Mouse (Mus musculus) cerebellum, adult 2 months (tissue): Measurements from ENCODE around the gene Erbin. TPM values are rescaled to one million over a fixed set of nuclear protein-coding genes. Genes with fewer than 3 reads are reported as not detected.

Experiments
- DNase-seq, 2 experiments: peaks; one replicate each; pipeline ENCODE4 v3.0.0; 2021
- H3K27ac ChIP-seq: fragments of 200-500 bp; 2 replicates; pipeline ENCODE4 v1.5.1; 2012; ENCODE audit warnings: low read length, control low read depth, inconsistent platforms; ENCODE audit not compliant: insufficient read depth
- H3K27me3 ChIP-seq: fragments of 200-500 bp; 2 replicates; pipeline ENCODE4 v1.6.1; 2012; ENCODE audit warnings: inconsistent platforms, mild to moderate bottlenecking, low read length, moderate library complexity; ENCODE audit not compliant: control insufficient read depth, insufficient read depth
- H3K4me1 ChIP-seq: fragments of 200-500 bp; 2 replicates; pipeline ENCODE4 v1.6.1; 2011; ENCODE audit warnings: low read length; ENCODE audit not compliant: control insufficient read depth, insufficient read depth
- H3K4me3 ChIP-seq: fragments of 200-500 bp; replicated peaks from 2 replicates; pipeline ENCODE3; 2011; ENCODE audit warnings: mild to moderate bottlenecking, low read depth, low read length, control low read depth; ENCODE audit not compliant: insufficient read depth
- CTCF ChIP-seq: fragments of 200-500 bp; IDR thresholded peaks from 2 replicates; pipeline ENCODE4 v1.5.1; 2011; ENCODE audit warnings: low read depth, mild to moderate bottlenecking, control low read depth, low read length, moderate library complexity, borderline replicate concordance; ENCODE audit not compliant: insufficient read depth
- POLR2A ChIP-seq: fragments of 200-500 bp; IDR thresholded peaks from 2 replicates; pipeline ENCODE4 v1.6.1; 2011; ENCODE audit warnings: low read length, control low read depth, borderline replicate concordance; ENCODE audit not compliant: insufficient read depth
- WGBS: fragments of 180-500 bp; shearing (Covaris S2); methylation state at CpG from one replicate; pipeline ENCODE4 v1.1.7; 2018; 5-methylcytosine and 5-hydroxymethylcytosine counted together
- polyA plus RNA-seq: library from polyadenylated mRNA; depleted of rRNA; stranded (reverse); fragments of >200 nt; gene quantifications from 2 replicates; pipeline ENCODE4 v1.2.3, GENCODE M21; 2012

Erbin gene
- polyA plus RNA-seq, 1 experiment: 28.0 TPM

DNA sequence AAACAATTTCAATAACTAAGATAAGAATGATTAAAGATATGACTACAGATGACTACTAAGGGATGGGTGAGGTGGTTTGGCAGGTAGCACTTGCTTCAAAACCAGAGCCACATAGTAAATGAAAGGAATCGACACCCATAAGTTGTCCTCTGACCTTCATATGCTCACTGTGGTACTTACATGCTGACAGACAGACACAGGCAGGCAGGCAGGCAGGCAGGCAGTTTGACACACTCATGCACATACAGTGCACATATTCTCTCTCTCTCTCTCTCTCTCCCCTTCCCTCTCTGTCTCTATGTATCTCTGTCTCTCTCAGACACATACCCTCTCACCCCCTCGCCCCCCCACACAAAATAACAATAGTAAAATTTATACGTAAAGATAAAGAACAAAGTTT, 10.4 kb downstream of the Erbin start:
- no peaks in the 10 kb centered on the region for H3K4me1 ChIP-seq
- 78% methylated on average over 3 of the region's 3 CpGs for WGBS
- DNase-seq: no peak
- H3K4me3 ChIP-seq: no peak overlapping the region
- no peaks in the 10 kb centered on the region for H3K27me3 ChIP-seq
- no peak overlapping the region for H3K27ac ChIP-seq
- no peak for TF ChIP-seq POLR2A
- no peak for TF ChIP-seq CTCF

DNA sequence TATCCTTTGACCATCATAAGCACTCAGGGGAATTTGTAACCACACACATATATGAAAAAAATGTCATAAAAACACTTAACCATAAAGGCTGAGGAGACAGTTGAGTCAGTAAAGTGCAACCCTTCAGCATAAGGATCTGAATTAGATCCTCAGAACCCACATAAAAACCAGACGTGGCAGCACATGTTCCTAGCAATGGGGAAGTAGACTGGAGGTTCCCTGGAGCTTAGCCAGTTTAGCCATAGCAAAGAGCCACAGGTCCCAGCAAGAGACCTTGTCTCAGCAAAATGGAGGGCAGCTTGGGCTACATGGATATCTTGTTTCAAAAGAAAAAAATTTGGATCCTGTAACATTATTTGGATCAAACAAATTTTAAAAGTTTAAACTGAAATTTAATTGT, 20.3 kb downstream of the Erbin start:
- Histone ChIP-seq H3K27me3 (no peaks in the 10 kb centered on the region), H3K27ac (no peak overlapping the region), H3K4me1 (no peaks in the 10 kb centered on the region), H3K4me3 (no peak overlapping the region)
- 85% methylated on average over 1 of the region's 1 CpGs for WGBS
- no peak for DNase-seq
- TF ChIP-seq CTCF: no peak
- no peak for TF ChIP-seq POLR2A

DNA sequence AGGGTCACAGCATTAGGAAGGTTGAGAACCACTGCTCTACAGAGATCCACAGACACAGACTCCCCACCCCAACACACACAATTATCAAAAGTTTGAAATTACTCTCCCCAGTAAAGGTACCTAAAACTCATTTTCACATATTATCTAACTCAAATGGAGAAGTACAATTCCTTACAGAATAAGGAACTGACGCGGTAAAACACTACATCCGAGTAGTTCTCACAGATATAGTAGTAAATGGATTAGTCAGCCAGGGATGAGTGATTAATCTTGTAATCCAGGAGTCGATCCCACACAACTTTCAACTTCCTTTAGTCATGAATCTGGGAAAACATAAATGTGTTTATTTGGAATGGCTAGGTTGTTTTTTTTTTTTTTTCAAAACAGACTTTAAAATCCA, 22.7 kb downstream of the Erbin start:
- DNase-seq: no peak
- H3K4me3 ChIP-seq: no peak overlapping the region
- TF ChIP-seq POLR2A: no peak
- no peak for TF ChIP-seq CTCF
- H3K27ac ChIP-seq: no peak overlapping the region
- WGBS: 95% methylated on average over 4 of the region's 4 CpGs
- no peaks in the 10 kb centered on the region for H3K4me1 ChIP-seq
- H3K27me3 ChIP-seq: no peaks in the 10 kb centered on the region

- H3K27me3 ChIP-seq: no peaks in the 10 kb centered on the region
- TF ChIP-seq CTCF (no peak), POLR2A (no peak)
- no peak overlapping the region for H3K27ac ChIP-seq
- H3K4me1 ChIP-seq: no peaks in the 10 kb centered on the region
- WGBS: 95% methylated on average over 5 of the region's 5 CpGs
- DNase-seq: no peak
- H3K4me3 ChIP-seq: no peak overlapping the region
These were observed 27.2 kb downstream of the Erbin start for GRCm38 (mm10) chr13:103893065-103893464.

- Histone ChIP-seq H3K27me3 (no peaks in the 10 kb centered on the region), H3K4me3 (no peak overlapping the region), H3K4me1 (no peaks in the 10 kb centered on the region), H3K27ac (no peak overlapping the region)
- no peak for DNase-seq
- WGBS: 23% methylated on average over 3 of the region's 3 CpGs
- TF ChIP-seq POLR2A (no peak), CTCF (no peak)
These were observed 30.3 kb downstream of the Erbin start for GRCm38 (mm10) chr13:103890038-103890437.

- Histone ChIP-seq H3K27ac (no peak overlapping the region), H3K4me1 (no peaks in the 10 kb centered on the region), H3K27me3 (no peaks in the 10 kb centered on the region), H3K4me3 (no peak overlapping the region)
- no peak for DNase-seq
- TF ChIP-seq CTCF (no peak), POLR2A (no peak)
- WGBS: 86% methylated on average over 3 of the region's 3 CpGs
These were observed 33.8 kb downstream of the Erbin start for GRCm38 (mm10) chr13:103886503-103886902.

DNA sequence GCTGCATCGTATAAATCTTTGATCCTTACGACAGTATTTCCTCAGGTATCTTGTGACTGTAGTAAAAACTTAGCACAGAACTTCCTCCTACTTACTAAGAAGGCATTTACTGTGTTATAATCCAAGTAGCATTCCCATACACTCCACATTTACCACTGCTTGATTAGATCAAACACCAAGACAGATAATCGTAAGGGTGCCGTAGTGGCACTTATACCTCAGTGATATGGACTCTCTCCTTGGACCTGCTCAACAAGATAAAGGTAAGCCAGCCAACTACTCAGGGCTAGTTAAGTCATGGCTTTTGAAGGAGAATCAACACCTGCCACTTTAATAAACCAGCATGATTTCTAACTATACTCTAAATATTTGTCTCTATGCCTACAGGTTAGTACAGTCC, 39.1 kb downstream of the Erbin start:
- no peak for TF ChIP-seq CTCF
- no peak for TF ChIP-seq POLR2A
- whole genome bisulfite sequencing: 96% methylated on average over 4 of the region's 4 CpGs

DNA sequence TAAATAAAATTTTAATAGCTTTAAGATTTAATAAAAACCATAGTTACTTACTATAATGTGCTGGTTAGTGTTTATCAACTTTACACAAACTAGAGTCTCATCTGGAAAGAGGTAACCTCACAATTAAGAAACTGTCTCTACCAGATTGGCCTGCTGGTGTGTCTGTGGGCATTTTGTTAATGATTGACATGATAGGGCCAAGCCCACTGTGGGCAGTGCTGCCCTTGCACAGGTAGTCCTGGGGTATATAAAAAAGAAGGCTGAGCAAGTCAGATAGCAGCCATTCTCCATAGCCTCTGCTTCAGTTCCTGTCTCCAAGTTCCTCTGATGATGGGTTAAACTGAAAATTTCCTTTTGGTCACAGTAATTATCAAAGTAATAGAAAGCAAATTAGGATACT, 43.6 kb downstream of the Erbin start:
- TF ChIP-seq CTCF (no peak), POLR2A (no peak)
- H3K27me3 ChIP-seq: no peaks in the 10 kb centered on the region
- DNase-seq: no peak
- no peaks in the 10 kb centered on the region for H3K4me1 ChIP-seq
- no peak overlapping the region for H3K4me3 ChIP-seq
- no peak overlapping the region for H3K27ac ChIP-seq

More for the DNA sequence above, 39.1 kb downstream of the Erbin start:
- no peak for DNase-seq
- Histone ChIP-seq H3K4me1 (no peaks in the 10 kb centered on the region), H3K27ac (no peak overlapping the region), H3K4me3 (no peak overlapping the region), H3K27me3 (no peaks in the 10 kb centered on the region)
